Mouse (Mus musculus): ENCODE measurements around the gene Pnn. TPM values are rescaled to one million over a fixed set of nuclear protein-coding genes. Genes with fewer than 3 reads are reported as not detected.

Gene Pnn
- polyA plus RNA-seq, 1 experiment from 2014 or later = 105 TPM

Other genes starting within 250 kb of the Pnn start
- 79.3 and 79.4 TPM in 2 replicates for gene Sec23a, start 54.9 kb upstream of the Pnn start, polyA plus RNA-seq (2015; fragmentation: Nextera tagmentation; extraction: Ambion mirVana)
- gene Gemin2, start 53.5 kb upstream of the Pnn start, polyA plus RNA-seq (2015; fragmentation: Nextera tagmentation; extraction: Ambion mirVana) = 33.5 and 34.4 TPM in 2 replicates
- gene Trappc6b, start 5.4 kb upstream of the Pnn start, polyA plus RNA-seq (2015; fragmentation: Nextera tagmentation; extraction: Ambion mirVana) = 91.2 and 91.8 TPM in 2 replicates
- gene Mia2, start 28.9 kb downstream of the Pnn start, polyA plus RNA-seq (2015; fragmentation: Nextera tagmentation; extraction: Ambion mirVana) = 70.5 and 75.2 TPM in 2 replicates
- gene Fbxo33, start 152.8 kb downstream of the Pnn start, polyA plus RNA-seq (2015; fragmentation: Nextera tagmentation; extraction: Ambion mirVana) = 7.8 and 9.8 TPM in 2 replicates